Mouse (Mus musculus) thymus, postnatal 10 days (tissue): ENCODE data around the gene Tcl1b3.
"Not testable (repeated sequence)": the region's sequence is repeated elsewhere in the genome, so short reads cannot be mapped to it uniquely, and the experiment has no call there.

Source experiments
- DNase-seq, 2 experiments: peaks; one replicate each; pipeline ENCODE4 v3.0.0; 2021; ENCODE audit warnings: low spot score in 2 of 2

The Tcl1b3 gene

GRCm38 (mm10) chr12:105190743-105191142 is at the start of gene Tcl1b3:
Gene Tcl1b3 (plus strand): TSS chr12:105191043.
- not testable (repeated sequence) for DNase-seq

GRCm38 (mm10) chr12:105143096-105143495 is 47.7 kb upstream of the Tcl1b3 start:
- DNase-seq: no peak

GRCm38 (mm10) chr12:105144928-105145327 is 45.9 kb upstream of the Tcl1b3 start:
- not testable (repeated sequence) for DNase-seq

DNA sequence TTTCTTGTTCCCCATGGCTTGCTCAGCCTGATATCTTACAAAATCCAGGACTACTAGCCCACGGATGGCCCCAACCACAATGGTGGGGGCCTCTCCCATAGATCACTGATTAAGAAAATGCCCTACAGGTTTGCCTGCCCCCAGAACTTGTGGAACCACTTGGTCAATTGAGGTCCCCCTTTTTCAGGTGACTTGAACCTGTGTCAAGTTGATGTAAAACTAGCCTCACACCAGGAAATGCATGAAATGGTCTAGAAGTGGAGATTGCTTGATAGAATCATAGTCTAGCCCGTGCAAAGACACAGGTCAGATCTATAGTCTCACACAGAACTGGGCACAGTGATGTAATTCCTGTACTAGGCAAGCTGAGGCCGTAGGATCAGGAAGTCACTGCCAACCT is 45.1 kb upstream of the Tcl1b3 start, which contains the start of gene Tcl1b2:
Gene Tcl1b2 (plus strand): TSS at position 301 of the 400 bp plus-strand sequence.
- no peak for DNase-seq

GRCm38 (mm10) chr12:105155286-105155685 is 35.6 kb upstream of the Tcl1b3 start:
- not testable (repeated sequence) for DNase-seq

GRCm38 (mm10) chr12:105158842-105159241 is 32.0 kb upstream of the Tcl1b3 start:
- DNase-seq: no peak

- no peak for DNase-seq
These were observed 31.5 kb upstream of the Tcl1b3 start, which contains the start of gene Tcl1b1 for GRCm38 (mm10) chr12:105159390-105159789. Gene Tcl1b1 (plus strand): TSS chr12:105159690.

GRCm38 (mm10) chr12:105166734-105167133 is 24.1 kb upstream of the Tcl1b3 start:
- no peak for DNase-seq

DNA sequence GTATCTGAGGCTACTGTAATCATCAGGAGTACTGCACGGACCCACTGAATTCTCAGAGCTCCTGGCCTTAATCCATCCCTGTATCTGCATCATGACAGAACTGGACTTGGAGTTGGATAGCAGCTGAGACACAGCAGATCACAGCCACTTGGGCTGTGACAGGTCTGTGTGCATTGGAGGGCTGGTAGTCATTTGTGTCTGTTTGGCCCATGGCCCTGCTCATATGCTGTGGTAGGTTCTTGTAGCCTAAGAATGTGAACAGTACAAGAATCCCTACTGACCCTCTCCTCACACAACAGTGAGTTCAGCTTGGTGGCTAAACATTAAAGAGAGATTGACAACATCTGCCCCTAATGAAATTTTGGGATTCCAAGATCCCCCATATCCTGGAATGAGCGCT is 17.5 kb upstream of the Tcl1b3 start:
- DNase-seq: no peak

DNA sequence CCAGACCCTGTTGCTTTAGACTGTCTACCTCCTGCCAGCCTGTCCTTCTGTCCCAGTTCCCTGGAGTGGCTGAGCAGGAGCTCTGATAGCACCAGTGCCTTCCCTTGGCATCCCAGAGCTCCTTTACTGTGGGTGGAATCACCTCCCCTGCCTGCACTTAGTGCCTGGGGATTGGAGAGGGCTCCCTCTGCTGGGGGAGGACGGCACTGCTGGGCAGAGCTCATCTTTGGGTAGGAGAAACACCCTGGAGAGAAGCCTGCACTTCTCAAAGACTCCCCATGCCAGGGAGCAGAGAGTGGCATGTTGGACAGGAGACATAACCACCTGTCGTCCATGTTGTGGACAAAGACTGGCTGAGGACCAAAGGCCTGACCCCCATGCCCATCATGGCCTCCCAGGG is 16.5 kb upstream of the Tcl1b3 start:
- peak; percentile 9 to 62 for DNase-seq

GRCm38 (mm10) chr12:105176044-105176443 is 14.8 kb upstream of the Tcl1b3 start, which contains the start of gene Tcl1b5:
Gene Tcl1b5 (plus strand): TSS chr12:105176344.
- not testable (repeated sequence) for DNase-seq

DNA sequence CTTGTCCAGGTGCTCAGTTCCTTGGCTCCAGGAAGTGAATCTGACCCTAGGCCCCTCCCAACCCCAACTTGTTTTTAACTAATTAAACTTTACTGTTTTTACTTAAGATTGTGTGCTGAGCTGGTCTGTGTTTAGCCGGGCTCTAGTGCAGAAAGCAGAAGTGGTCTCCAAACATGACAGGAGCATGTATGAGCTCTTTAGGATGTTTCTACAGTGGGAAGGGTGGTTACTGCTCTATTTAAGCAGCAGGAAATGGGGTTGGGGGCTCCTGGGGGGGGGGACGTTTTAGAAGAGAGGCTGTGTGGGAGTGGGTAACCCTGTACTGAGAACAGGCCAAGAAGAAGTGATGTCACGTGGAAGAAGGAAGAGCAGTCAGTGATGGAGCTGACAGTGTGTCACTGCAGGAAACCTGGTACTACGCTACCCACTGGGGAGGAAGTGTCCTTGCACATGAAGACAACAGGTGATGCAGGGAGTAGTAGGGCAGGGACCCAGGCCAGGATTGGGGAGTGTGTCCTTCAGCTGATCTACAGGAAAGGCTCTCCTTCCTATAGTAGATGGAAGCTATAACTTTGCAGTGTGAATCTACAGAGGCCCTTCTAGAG is 9.7 kb upstream of the Tcl1b3 start:
- not testable (repeated sequence) for DNase-seq

GRCm38 (mm10) chr12:105188980-105189379 is 1.9 kb upstream of the Tcl1b3 start:
- peak in 1 of 2 experiments; percentile 7 for DNase-seq

- not testable (repeated sequence) for DNase-seq
These were observed 9.0 kb downstream of the Tcl1b3 start for GRCm38 (mm10) chr12:105199684-105200497.

DNA sequence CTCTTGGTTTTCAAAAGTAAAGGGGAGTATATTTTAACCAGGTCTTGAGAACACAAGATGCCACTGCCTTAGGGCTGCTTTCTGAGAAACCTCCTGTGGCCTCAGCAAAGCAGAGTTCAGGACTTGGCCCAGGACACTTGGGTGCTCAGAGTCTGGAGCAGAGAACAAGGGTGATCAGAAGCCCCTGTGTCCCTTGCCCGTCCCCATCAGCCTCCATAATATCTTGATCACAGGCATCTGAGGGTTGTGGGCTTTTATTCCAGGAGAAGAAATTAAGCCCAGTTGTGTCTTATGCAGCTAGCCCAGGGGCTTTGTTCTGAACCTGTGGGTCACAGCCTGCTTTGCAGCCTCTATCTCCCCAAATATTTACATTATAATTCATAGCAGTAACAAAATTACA is 10.8 kb downstream of the Tcl1b3 start, which contains the start of gene Tcl1b4:
Gene Tcl1b4 (plus strand): TSS at position 301 of the 400 bp plus-strand sequence.
- DNase-seq: not testable (repeated sequence)

- DNase-seq: no peak
These were observed 16.2 kb downstream of the Tcl1b3 start for GRCm38 (mm10) chr12:105207071-105207470.

- DNase-seq: no peak
These were observed 17.6 kb downstream of the Tcl1b3 start for GRCm38 (mm10) chr12:105208441-105208840.

- DNase-seq: no peak
These were observed 18.4 kb downstream of the Tcl1b3 start for GRCm38 (mm10) chr12:105209231-105209630.

DNA sequence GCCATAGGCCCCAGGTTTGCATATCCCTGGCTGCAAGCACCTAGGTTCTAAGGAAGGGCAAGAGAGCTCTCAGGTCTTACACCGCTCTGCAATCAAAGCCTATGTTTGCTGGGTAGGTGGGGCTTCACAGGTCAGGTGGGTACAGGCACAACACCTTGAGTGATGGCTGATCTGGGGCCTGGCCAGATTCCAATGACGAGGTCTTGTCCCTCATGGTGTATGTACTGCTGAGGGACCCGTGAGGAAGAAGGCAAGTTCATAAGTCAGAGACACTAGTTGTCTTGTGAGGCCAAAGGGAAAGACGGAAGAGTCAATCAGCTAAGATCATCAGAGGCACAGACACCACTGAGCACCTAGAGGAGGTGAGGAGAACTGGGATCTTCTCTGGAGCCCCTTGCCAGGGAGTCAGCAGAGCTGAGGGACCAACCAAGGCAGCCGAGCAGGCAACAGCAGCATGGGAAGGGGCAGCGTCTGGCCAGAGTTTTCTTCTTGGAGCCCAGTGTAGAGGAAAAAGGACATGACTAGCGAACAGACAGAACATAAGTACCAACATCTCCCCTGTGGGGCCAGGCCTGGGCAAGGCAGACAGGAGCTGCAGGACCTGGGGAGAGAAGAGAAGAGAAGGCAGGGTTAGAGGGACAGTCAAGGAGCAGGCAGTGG is 26.4 kb downstream of the Tcl1b3 start:
- DNase-seq: no peak

DNA sequence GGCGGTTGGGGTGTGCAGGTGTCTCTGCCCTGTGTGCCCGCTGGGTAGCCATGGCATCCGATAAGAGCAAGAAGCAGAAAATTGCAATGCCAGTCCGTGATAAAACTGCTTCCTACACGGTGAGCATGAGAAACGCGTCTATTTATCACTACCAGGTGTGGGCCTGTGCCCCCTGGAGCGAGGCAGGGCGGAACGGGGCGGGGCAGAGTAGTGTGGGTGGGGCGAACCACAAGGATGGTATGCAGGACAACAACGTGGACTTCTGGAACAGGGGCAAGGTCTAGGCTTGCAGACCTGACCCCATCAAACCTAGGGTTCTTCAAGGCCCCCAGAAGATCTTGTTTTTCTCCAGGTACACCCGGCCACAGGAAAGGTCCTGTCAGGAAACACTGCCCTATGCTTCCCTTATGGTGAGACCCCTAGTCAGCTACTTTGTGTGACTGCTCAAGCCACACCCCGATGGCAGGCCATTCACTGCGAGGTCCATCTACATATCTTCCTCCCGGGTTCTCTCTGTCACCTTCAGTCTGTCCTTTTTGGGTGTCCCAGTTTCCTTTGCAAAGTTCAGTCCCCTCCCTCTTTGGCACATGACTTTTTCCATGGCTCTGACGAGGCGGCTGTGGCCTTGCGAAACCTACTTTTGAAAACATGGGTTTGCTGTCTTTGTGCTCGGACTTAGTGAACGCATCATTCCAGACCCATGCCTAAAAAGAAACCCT is 31.9 kb downstream of the Tcl1b3 start, which contains the start of gene Tcl1:
Gene Tcl1 (minus strand): TSS at position 193 of the 719 bp plus-strand sequence.
- no peak for DNase-seq

DNA sequence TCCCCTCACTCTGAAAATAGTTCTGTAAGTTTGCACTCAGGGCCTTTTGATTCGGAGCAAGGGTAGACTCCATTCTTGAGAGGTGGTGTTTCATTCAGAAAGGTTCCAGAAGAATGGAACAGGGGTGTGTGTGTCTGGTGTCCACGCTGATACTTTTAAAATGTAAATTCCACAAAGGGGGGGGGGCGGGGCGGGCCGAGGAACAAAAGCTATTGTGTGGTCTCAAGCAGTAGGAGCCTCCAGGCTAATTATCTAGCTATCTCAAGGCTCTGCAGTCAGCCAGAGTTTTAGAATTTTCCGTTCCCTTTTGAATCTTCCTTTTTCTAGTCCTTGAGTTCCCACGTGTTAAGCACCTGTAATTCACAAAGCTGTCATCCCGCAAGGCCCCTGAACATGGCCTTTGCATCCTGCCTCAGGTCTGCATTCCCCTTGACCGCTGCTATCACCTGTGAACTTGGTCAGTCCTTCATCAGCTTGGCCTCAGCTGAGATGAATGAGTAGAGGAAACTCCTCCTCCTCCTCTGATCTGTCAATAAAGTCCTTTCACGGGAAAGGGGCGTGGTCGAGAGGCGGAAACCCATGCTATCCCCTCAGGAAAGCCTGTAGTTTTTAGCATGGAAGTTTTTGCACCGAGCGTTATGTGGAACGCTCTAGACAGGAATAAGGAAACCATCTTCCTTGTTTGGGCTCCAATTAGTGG is 33.9 kb downstream of the Tcl1b3 start:
- no peak for DNase-seq
